Mouse (Mus musculus) C3H10T1/2 (cell line): ENCODE results near the gene Sprr1a. TPM values are rescaled to one million over a fixed set of nuclear protein-coding genes. Genes with fewer than 3 reads are reported as not detected.

ENCODE experiments used
- polyA plus RNA-seq, 2 experiments: library from polyadenylated mRNA; unstranded; fragments of >200 nt; fragmentation: generic; extraction: Trizol; gene quantifications; one replicate each; pipeline ENCODE4 v1.2.1; 2012; ENCODE audit warnings: missing spikeins in 2 of 2

The Sprr1a gene
- polyA plus RNA-seq, result 10 to 100 TPM in 1 of 2 experiments, 1 to 10 TPM in 1; 4.8 to 21.7 TPM

GRCm38 (mm10) chr3:92485863-92486262 is at the start of gene Sprr1a:
TSS of gene Sprr1a (minus strand) at chr3:92485895.

GRCm38 (mm10) chr3:92534411-92534810 is 48.7 kb upstream of the Sprr1a start, which contains the start of gene 2310046K23Rik:
TSS of gene 2310046K23Rik (minus strand) at chr3:92534511.

GRCm38 (mm10) chr3:92500393-92500792 is 14.7 kb upstream of the Sprr1a start, which contains the start of gene Sprr4:
TSS of gene Sprr4 (minus strand) at chr3:92500493.

GRCm38 (mm10) chr3:92458620-92459019 is 27.1 kb downstream of the Sprr1a start, which contains the start of gene Sprr3:
TSS of gene Sprr3 (minus strand) at chr3:92458720.

DNA sequence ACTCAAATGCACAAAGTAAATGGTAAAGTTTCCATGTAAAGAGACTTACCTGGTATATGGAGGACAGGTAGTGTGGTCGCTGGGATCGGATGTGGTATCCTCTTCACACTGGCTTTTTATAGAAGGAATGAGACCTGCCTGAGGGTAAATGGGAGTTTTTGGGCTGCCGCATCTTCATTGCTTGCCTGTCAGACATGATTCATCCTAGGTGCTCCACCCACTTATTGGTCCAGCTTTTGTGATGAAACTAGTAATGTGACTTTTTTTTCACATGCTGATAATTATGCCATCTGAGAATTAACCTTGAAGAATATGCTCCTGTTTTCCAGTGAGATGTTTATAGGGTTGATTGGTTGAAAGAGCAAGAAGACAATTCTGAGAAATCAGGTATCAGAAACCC is 47.0 kb downstream of the Sprr1a start, which contains the start of gene Sprr1b:
TSS of gene Sprr1b (minus strand) at position 101 of the 400 bp plus-strand sequence.

Other genes starting within 250 kb of the Sprr1a start
- gene Sprr2a3, start 200.5 kb downstream of the Sprr1a start, polyA plus RNA-seq, result under 1 TPM in 1 of 2 experiments, not detected in 1; 0.06 TPM
- gene Sprr2b, start 169.3 kb downstream of the Sprr1a start, polyA plus RNA-seq, result not detected
- gene Sprr2d, start 146.8 kb downstream of the Sprr1a start, polyA plus RNA-seq, result not detected
- gene Sprr2e, start 133.8 kb downstream of the Sprr1a start, polyA plus RNA-seq, result under 1 TPM in 1 of 2 experiments, not detected in 1; 0.05 TPM
- not detected for gene Sprr2f, start 120.7 kb downstream of the Sprr1a start, polyA plus RNA-seq
- gene Sprr2h, start 100.2 kb downstream of the Sprr1a start, polyA plus RNA-seq, result under 1 TPM in 1 of 2 experiments, not detected in 1; 0.04 TPM
- gene Sprr2i, start 77.9 kb downstream of the Sprr1a start, polyA plus RNA-seq, result not detected
- gene Sprr2j-ps, start 67.8 kb downstream of the Sprr1a start, polyA plus RNA-seq, result under 1 TPM in 1 of 2 experiments, not detected in 1; 0.15 TPM
- gene Gm9774, start 56.5 kb downstream of the Sprr1a start, polyA plus RNA-seq, result 10 to 100 TPM in 1 of 2 experiments, 1 to 10 TPM in 1; 6.3 to 13.3 TPM
- gene Sprr2k, start 53.3 kb downstream of the Sprr1a start, polyA plus RNA-seq, result 1 to 10 TPM in 1 of 2 experiments, under 1 TPM in 1; 0.38 to 2.1 TPM
- not detected for gene Sprr1b, start 47.1 kb downstream of the Sprr1a start, polyA plus RNA-seq
- not detected for gene Sprr3, start 27.2 kb downstream of the Sprr1a start, polyA plus RNA-seq
- gene Sprr4, start 14.6 kb upstream of the Sprr1a start, polyA plus RNA-seq, result not detected
- gene 2310046K23Rik, start 48.6 kb upstream of the Sprr1a start, polyA plus RNA-seq, result not detected
- gene Ivl, start 87.8 kb upstream of the Sprr1a start, polyA plus RNA-seq, result under 1 TPM; 0.01 to 0.02 TPM
- not detected for gene Smcp, start 103.1 kb upstream of the Sprr1a start, polyA plus RNA-seq
- gene 2210017I01Rik, start 121.6 kb upstream of the Sprr1a start, polyA plus RNA-seq, result not detected
- not detected for gene Lce6a, start 135.8 kb upstream of the Sprr1a start, polyA plus RNA-seq
- gene Lce1a1, start 162.4 kb upstream of the Sprr1a start, polyA plus RNA-seq, result not detected
- gene Lce1b, start 171.0 kb upstream of the Sprr1a start, polyA plus RNA-seq, result not detected
- not detected for gene Lce1a2, start 184.4 kb upstream of the Sprr1a start, polyA plus RNA-seq
- not detected for gene Lce1c, start 193.4 kb upstream of the Sprr1a start, polyA plus RNA-seq
- not detected for gene Lce1d, start 201.3 kb upstream of the Sprr1a start, polyA plus RNA-seq
- not detected for gene Lce1e, start 223.2 kb upstream of the Sprr1a start, polyA plus RNA-seq
- not detected for gene Lce1f, start 234.5 kb upstream of the Sprr1a start, polyA plus RNA-seq